Mouse (Mus musculus) cortical plate, adult 2 months (tissue): ENCODE measurements around the gene Dek.

ENCODE experiments used
- CTCF ChIP-seq: fragments of 200-500 bp; IDR thresholded peaks from 2 replicates; pipeline ENCODE4 v1.5.1; 2011; ENCODE audit warnings: mild to moderate bottlenecking, control low read depth, low read length; ENCODE audit not compliant: insufficient read depth; ENCODE audit errors: extremely low read depth
- POLR2A ChIP-seq: fragments of 200-500 bp; IDR thresholded peaks from 2 replicates; pipeline ENCODE4 v1.6.1; 2011; ENCODE audit warnings: mild to moderate bottlenecking, low read length, control low read depth; ENCODE audit not compliant: insufficient read depth; ENCODE audit errors: extremely low read depth

DNA sequence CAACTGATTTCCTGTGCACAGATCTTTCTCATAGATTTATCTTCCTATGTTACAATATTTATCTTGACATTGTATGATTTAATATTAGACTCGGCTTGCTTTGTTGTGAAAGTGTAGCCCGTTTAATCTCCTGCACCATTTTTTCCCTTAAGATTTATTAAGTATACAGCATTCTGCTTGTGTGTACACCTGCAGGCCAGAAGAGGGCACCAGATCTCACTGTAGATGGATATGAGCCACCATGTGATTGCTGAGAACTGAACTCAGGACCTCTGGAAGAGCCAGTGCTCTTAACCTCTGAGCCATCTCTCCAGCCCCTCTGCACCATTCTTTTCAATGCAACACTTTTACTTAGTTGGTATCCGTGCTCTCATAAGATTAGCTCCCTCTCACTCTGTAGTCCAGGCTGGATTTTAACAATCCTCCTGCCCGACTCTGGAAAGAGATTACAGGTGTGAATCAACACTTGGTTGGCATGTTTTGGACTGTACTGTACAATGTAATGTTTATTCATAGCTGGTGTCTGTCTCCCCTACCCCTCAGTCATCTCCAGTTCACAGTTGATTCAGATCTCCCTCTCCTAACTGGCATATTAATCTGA lies 25.0 kb downstream of the Dek start:
- no peak for TF ChIP-seq CTCF
- TF ChIP-seq POLR2A: no peak
